Comparison of ENCODE assay signal across 14 mouse cellular contexts in genomic region chr8:125897388-125897787, GRCm38 (mm10). TPM values are rescaled to one million over a fixed set of nuclear protein-coding genes. Genes with fewer than 3 reads are reported as not detected.
DNase-seq lines count a peak whose midpoint lies in the region; ATAC-seq lines count a peak whose summit lies in the region.
"Had no signal": no experiment of that assay in that cellular context is flagged by ENCODE, and none has a peak within 500 bp of the region (broad histone marks: within the 10 kb centered on the region; RNA-seq: fewer than 3 reads in every experiment).

No protein-coding gene starts in this region.

- H3K9me3 ChIP-seq in forebrain, embryonic 11.5 days (ENCODE audit: control insufficient read depth, low read length), result no peaks in the 10 kb centered on the region
- H3K9me3 ChIP-seq in hindbrain, embryonic 12.5 days (replicated peaks), result no peaks in the 10 kb centered on the region
- no peaks in the 10 kb centered on the region for H3K9me3 ChIP-seq in midbrain, embryonic 16.5 days (replicated peaks; ENCODE audit: control insufficient read depth, low read length, poor library complexity, severe bottlenecking)
- no peaks in the 10 kb centered on the region for H3K9me3 ChIP-seq in intestine, embryonic 15.5 days
- H3K9me3 ChIP-seq in kidney, embryonic 16.5 days (ENCODE audit: low read length), result no peaks in the 10 kb centered on the region
- H3K9me3 ChIP-seq: embryonic facial prominence, embryonic 12.5 days had no signal

- H3K27me3 ChIP-seq in forebrain, embryonic 11.5 days (ENCODE audit: control insufficient read depth, insufficient read depth, low read length), result peaks cover 18% of the 10 kb centered on the region
- peaks cover 31% of the 10 kb centered on the region for H3K27me3 ChIP-seq in hindbrain, embryonic 12.5 days
- H3K27me3 ChIP-seq in midbrain, embryonic 16.5 days (ENCODE audit: control insufficient read depth, insufficient read depth, low read depth, low read length), result no peaks in the 10 kb centered on the region
- peaks cover 18% of the 10 kb centered on the region for H3K27me3 ChIP-seq in intestine, embryonic 15.5 days (replicated peaks)
- H3K27me3 ChIP-seq in kidney, embryonic 16.5 days (ENCODE audit: insufficient read depth, low read length), result peaks cover 22% of the 10 kb centered on the region

- no peak for ATAC-seq in forebrain, embryonic 11.5 days (replicated peaks; ENCODE audit: low FRiP score)
- no peak for ATAC-seq in hindbrain, embryonic 12.5 days (ENCODE audit: low FRiP score)
- ATAC-seq in midbrain, embryonic 16.5 days, result peak; percentile 18; the same call in 1 of the 2 replicates
- ATAC-seq in intestine, embryonic 15.5 days, result no peak
- no peak for ATAC-seq in kidney, embryonic 16.5 days (ENCODE audit: low FRiP score, low TSS enrichment)

- no peaks in the 10 kb centered on the region for H3K4me1 ChIP-seq in forebrain, embryonic 11.5 days (replicated peaks; ENCODE audit: control insufficient read depth, insufficient read depth, low read length)
- H3K4me1 ChIP-seq in hindbrain, embryonic 12.5 days, result peaks cover 12% of the 10 kb centered on the region
- peaks cover 12% of the 10 kb centered on the region for H3K4me1 ChIP-seq in midbrain, embryonic 16.5 days (ENCODE audit: control insufficient read depth, insufficient read depth, low read length)
- H3K4me1 ChIP-seq in intestine, embryonic 15.5 days (replicated peaks), result peaks cover 9% of the 10 kb centered on the region; the same call in 1 of the 2 replicates
- H3K4me1 ChIP-seq in kidney, embryonic 16.5 days (ENCODE audit: insufficient read depth, low read length), result peaks cover 11% of the 10 kb centered on the region

- H3K9ac ChIP-seq in forebrain, embryonic 11.5 days (ENCODE audit: low read length), result no peak overlapping the region
- H3K9ac ChIP-seq in hindbrain, embryonic 12.5 days, result peak overlapping the region; percentile 60
- H3K9ac ChIP-seq in midbrain, embryonic 16.5 days (ENCODE audit: low read depth, low read length), result peak overlapping the region; percentile 78
- no peak overlapping the region for H3K9ac ChIP-seq in intestine, embryonic 15.5 days
- no peak overlapping the region for H3K9ac ChIP-seq in kidney, embryonic 16.5 days (replicated peaks; ENCODE audit: low read length)
- H3K9ac ChIP-seq: embryonic facial prominence, embryonic 12.5 days; liver, embryonic 14.5 days had no signal

- DNase-seq in layer of hippocampus, adult 9-11 months, result peak; percentile 30
- DNase-seq in layer of hippocampus, adult 11-12 months (ENCODE audit: low spot score), result no peak
- no peak for DNase-seq in forebrain, embryonic 11.5 days (ENCODE audit: low spot score)
- no peak for DNase-seq in kidney, postnatal 4 days
- DNase-seq: adrenal gland, adult 2 months; heart, adult 2 months; lung, postnatal 4 days; spleen, adult 18-20 months had no signal

- H3K4me3 ChIP-seq in forebrain, embryonic 11.5 days (ENCODE audit: low read depth, low read length), result peak overlapping the region; percentile 37; the same call in 1 of the 2 replicates
- peak overlapping the region; percentile 49 for H3K4me3 ChIP-seq in hindbrain, embryonic 12.5 days
- peak overlapping the region; percentile 62 for H3K4me3 ChIP-seq in midbrain, embryonic 16.5 days (ENCODE audit: low read depth, low read length)
- no peak overlapping the region for H3K4me3 ChIP-seq in intestine, embryonic 15.5 days (replicated peaks)
- H3K4me3 ChIP-seq in kidney, embryonic 16.5 days (ENCODE audit: low read length), result no peak overlapping the region
- H3K4me3 ChIP-seq: heart, adult 2 months had no signal

- 66% methylated on average over 11 of the region's 11 CpGs for WGBS in forebrain, embryonic 11.5 days
- WGBS in hindbrain, embryonic 12.5 days, result 66% methylated on average over 11 of the region's 11 CpGs
- 61% methylated on average over 11 of the region's 11 CpGs for WGBS in midbrain, embryonic 16.5 days
- WGBS in intestine, embryonic 15.5 days, result 68% methylated on average over 11 of the region's 11 CpGs
- 65% methylated on average over 11 of the region's 11 CpGs for WGBS in kidney, embryonic 16.5 days

- H3K4me2 ChIP-seq in forebrain, embryonic 11.5 days (ENCODE audit: low read depth, low read length, severe bottlenecking), result no peak overlapping the region
- H3K4me2 ChIP-seq in hindbrain, embryonic 12.5 days (replicated peaks), result peak overlapping the region; percentile 61
- peak overlapping the region; percentile 57 for H3K4me2 ChIP-seq in midbrain, embryonic 16.5 days (ENCODE audit: low read length)
- H3K4me2 ChIP-seq in intestine, embryonic 15.5 days (replicated peaks), result no peak overlapping the region
- H3K4me2 ChIP-seq in kidney, embryonic 16.5 days (replicated peaks; ENCODE audit: low read depth, low read length), result no peak overlapping the region

- H3K36me3 ChIP-seq in forebrain, embryonic 11.5 days (ENCODE audit: control insufficient read depth, insufficient read depth, low read length), result no peaks in the 10 kb centered on the region
- H3K36me3 ChIP-seq in hindbrain, embryonic 12.5 days, result no peaks in the 10 kb centered on the region
- H3K36me3 ChIP-seq in midbrain, embryonic 16.5 days (ENCODE audit: control insufficient read depth, insufficient read depth, low read length), result no peaks in the 10 kb centered on the region
- H3K36me3 ChIP-seq in intestine, embryonic 15.5 days, result no peaks in the 10 kb centered on the region
- no peaks in the 10 kb centered on the region for H3K36me3 ChIP-seq in kidney, embryonic 16.5 days (ENCODE audit: insufficient read depth, low read length)
- H3K36me3 ChIP-seq: embryonic facial prominence, embryonic 12.5 days had no signal

- H3K27ac ChIP-seq in forebrain, embryonic 11.5 days (ENCODE audit: low read depth, low read length), result no peak overlapping the region
- no peak overlapping the region for H3K27ac ChIP-seq in hindbrain, embryonic 12.5 days
- peak overlapping the region; percentile 78; the same call in 1 of the 2 replicates for H3K27ac ChIP-seq in midbrain, embryonic 16.5 days (ENCODE audit: low read length)
- H3K27ac ChIP-seq in intestine, embryonic 15.5 days, result no peak overlapping the region
- no peak overlapping the region for H3K27ac ChIP-seq in kidney, embryonic 16.5 days (ENCODE audit: low read length)
- H3K27ac ChIP-seq: embryonic facial prominence, embryonic 12.5 days; heart, adult 2 months; liver, embryonic 14.5 days had no signal

RNA-seq across cellular contexts. Expression of gene Pcnx2, which starts 0.7 kb away (rescaled TPM):
- 0.48 and 0.60 TPM in 2 replicates for polyA plus RNA-seq in forebrain, embryonic 11.5 days (2014; fragmentation: Nextera tagmentation; extraction: Ambion mirVana)
- 1.1 and 1.4 TPM in 2 replicates for polyA plus RNA-seq in hindbrain, embryonic 12.5 days (2016; fragmentation: Nextera tagmentation; extraction: Ambion mirVana)
- 6.3 and 6.4 TPM in 2 replicates for polyA plus RNA-seq in midbrain, embryonic 16.5 days (2015; fragmentation: Nextera tagmentation; extraction: Ambion mirVana)
- 0.11 and 0.13 TPM in 2 replicates for polyA plus RNA-seq in intestine, embryonic 15.5 days (2015; fragmentation: Nextera tagmentation; extraction: Ambion mirVana)
- 0.27 and 0.49 TPM in 2 replicates for polyA plus RNA-seq in kidney, embryonic 16.5 days (2015; fragmentation: Nextera tagmentation; extraction: Ambion mirVana)

RNA-seq across cellular contexts. Expression of gene Map3k21, which starts 12.9 kb away (rescaled TPM):
- polyA plus RNA-seq in forebrain, embryonic 11.5 days (2014; fragmentation: Nextera tagmentation; extraction: Ambion mirVana), result 0.08 TPM in 1 of 2 replicates, not detected in the other
- polyA plus RNA-seq in hindbrain, embryonic 12.5 days (2016; fragmentation: Nextera tagmentation; extraction: Ambion mirVana), result 0.08 and 0.31 TPM in 2 replicates
- 0.68 and 0.99 TPM in 2 replicates for polyA plus RNA-seq in midbrain, embryonic 16.5 days (2015; fragmentation: Nextera tagmentation; extraction: Ambion mirVana)
- polyA plus RNA-seq in intestine, embryonic 15.5 days (2015; fragmentation: Nextera tagmentation; extraction: Ambion mirVana), result 4.2 and 4.5 TPM in 2 replicates
- 3.9 and 4.1 TPM in 2 replicates for polyA plus RNA-seq in kidney, embryonic 16.5 days (2015; fragmentation: Nextera tagmentation; extraction: Ambion mirVana)

Comparison
In these comparisons a context has a peak if more than half of its experiments do, and no peak if none do; other contexts are left out.
1. H3K4me2 ChIP-seq: peak in hindbrain, embryonic 12.5 days (single experiment) and midbrain, embryonic 16.5 days (single experiment); none in forebrain, embryonic 11.5 days (single experiment), intestine, embryonic 15.5 days (single experiment) and kidney, embryonic 16.5 days (single experiment).
2. H3K4me3 ChIP-seq: peak in forebrain, embryonic 11.5 days (single experiment), hindbrain, embryonic 12.5 days (single experiment) and midbrain, embryonic 16.5 days (single experiment); none in intestine, embryonic 15.5 days (single experiment) and kidney, embryonic 16.5 days (single experiment).
3. H3K9ac ChIP-seq: peak in hindbrain, embryonic 12.5 days (single experiment) and midbrain, embryonic 16.5 days (single experiment); none in forebrain, embryonic 11.5 days (single experiment), intestine, embryonic 15.5 days (single experiment) and kidney, embryonic 16.5 days (single experiment).